Mouse (Mus musculus): Measurements from ENCODE around the gene Chrm1. TPM values are rescaled to one million over a fixed set of nuclear protein-coding genes. Genes with fewer than 3 reads are reported as not detected.

Chrm1 gene
- polyA plus RNA-seq, 1 experiment from 2014 or later, result 1.2 TPM

DNA sequence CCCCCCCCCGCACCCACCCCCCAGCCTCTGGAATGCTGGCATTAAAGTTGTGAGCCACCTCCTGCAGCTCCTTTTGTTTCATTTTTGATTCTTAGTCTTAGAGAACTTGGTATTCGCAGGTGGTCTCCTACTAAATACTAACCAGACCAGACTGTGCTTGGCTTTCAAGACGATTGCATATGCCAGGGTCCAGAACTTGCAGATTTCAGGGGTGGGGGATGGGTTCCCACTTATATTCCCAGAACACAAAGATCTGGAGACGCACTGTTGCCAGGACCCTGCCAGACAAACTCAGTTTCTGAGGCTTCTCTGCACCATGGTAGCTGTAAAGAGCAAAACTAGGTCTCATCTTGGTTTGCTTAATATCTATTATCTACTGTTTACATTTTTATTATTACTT lies 40.0 kb downstream of the Chrm1 start:
- H3K9ac ChIP-seq (ENCODE audit: low read depth, low read length), result no peak overlapping the region
- H3K9me3 ChIP-seq (ENCODE audit: control insufficient read depth, low read length), result no peaks in the 10 kb centered on the region
- H3K36me3 ChIP-seq (ENCODE audit: control insufficient read depth, insufficient read depth, low read length), result peaks cover 14% of the 10 kb centered on the region; the same call in 1 of the 2 replicates
- H3K27ac ChIP-seq (ENCODE audit: low read length), result no peak overlapping the region
- H3K4me2 ChIP-seq (ENCODE audit: low read depth, low read length), result no peak overlapping the region
- ATAC-seq, result no peak
- no peak overlapping the region for H3K4me3 ChIP-seq (ENCODE audit: low read length)
- no peaks in the 10 kb centered on the region for H3K27me3 ChIP-seq (replicated peaks; ENCODE audit: control insufficient read depth, insufficient read depth, low read length)
- no peaks in the 10 kb centered on the region for H3K4me1 ChIP-seq (ENCODE audit: control insufficient read depth, insufficient read depth, low read length)
- 51% methylated on average over 4 of the region's 4 CpGs for whole genome bisulfite sequencing

DNA sequence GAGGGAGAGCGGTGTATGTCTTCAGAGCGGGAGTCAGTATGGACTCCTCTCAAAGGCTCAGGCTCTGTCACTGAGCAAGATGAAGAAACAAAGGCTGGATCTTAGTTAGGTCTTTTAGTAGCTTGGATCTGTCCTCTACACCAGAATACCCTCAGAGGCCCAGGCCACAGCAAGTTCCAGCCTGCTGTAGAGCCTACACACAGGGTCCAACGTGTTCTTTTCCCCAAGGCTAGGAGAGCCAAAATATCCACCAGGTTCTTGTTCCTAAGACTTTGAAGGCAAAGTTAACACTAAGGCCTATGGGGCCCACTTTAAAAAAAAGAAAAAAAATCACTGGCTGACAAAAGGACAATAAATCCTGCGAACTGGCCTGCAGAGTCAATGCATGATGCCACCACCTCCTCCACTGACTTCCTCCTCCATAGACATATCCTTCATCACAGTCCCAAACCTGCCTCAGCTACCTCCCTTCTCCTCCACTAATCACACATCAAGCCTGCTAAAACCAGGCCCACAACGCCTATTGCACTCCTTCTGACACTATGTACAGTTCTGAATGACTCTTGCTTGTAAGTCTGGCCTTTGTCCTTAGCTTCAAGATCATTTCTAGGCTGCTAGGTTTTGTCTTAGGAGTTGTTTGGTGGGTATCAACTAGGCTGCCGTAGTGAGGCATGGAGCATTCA lies 41.6 kb downstream of the Chrm1 start:
- Histone ChIP-seq H3K9me3 (ENCODE audit: control insufficient read depth, low read length) (no peaks in the 10 kb centered on the region), H3K9ac (ENCODE audit: low read depth, low read length) (no peak overlapping the region), H3K27ac (ENCODE audit: low read length) (no peak overlapping the region), H3K27me3 (replicated peaks; ENCODE audit: control insufficient read depth, insufficient read depth, low read length) (no peaks in the 10 kb centered on the region), H3K4me1 (ENCODE audit: control insufficient read depth, insufficient read depth, low read length) (peaks cover 6% of the 10 kb centered on the region; the same call in 1 of the 2 replicates), H3K36me3 (ENCODE audit: control insufficient read depth, insufficient read depth, low read length) (peaks cover 24% of the 10 kb centered on the region; the same call in 1 of the 2 replicates), H3K4me2 (ENCODE audit: low read depth, low read length) (no peak overlapping the region), H3K4me3 (ENCODE audit: low read length) (no peak overlapping the region)
- ATAC-seq, result no peak
- WGBS, result 72% methylated on average over 6 of the region's 6 CpGs

DNA sequence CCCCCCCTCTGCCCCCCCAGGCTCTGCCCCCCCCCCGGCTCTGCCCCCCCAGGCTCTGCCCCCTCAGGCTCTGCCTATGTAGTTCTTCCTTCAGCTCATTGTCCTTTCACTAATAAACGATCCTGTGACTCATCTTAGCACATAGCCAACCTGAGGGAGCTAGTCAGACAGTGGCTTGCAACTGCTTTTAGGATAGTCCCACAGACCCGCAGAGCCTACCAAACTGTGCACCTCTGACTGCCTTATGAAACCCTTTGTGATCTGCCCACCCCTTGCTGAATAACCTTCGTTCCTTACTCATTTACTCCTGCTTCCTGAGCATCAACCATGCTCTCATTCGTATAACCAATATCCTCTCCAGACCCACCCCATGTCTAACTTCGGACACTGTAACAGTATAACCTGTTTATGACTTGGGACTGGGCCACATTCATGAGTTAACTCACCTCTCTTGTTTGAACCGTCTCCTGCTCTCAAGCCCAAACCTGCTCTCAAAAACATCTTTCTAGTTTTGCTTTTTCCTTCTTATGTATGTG lies 42.6 kb downstream of the Chrm1 start:
- Histone ChIP-seq H3K27ac (ENCODE audit: low read length) (no peak overlapping the region), H3K4me1 (ENCODE audit: control insufficient read depth, insufficient read depth, low read length) (peaks cover 16% of the 10 kb centered on the region), H3K4me3 (ENCODE audit: low read length) (no peak overlapping the region), H3K4me2 (ENCODE audit: low read depth, low read length) (no peak overlapping the region), H3K27me3 (replicated peaks; ENCODE audit: control insufficient read depth, insufficient read depth, low read length) (no peaks in the 10 kb centered on the region), H3K9ac (ENCODE audit: low read depth, low read length) (no peak overlapping the region), H3K36me3 (ENCODE audit: control insufficient read depth, insufficient read depth, low read length) (peaks cover 24% of the 10 kb centered on the region; the same call in 1 of the 2 replicates), H3K9me3 (ENCODE audit: control insufficient read depth, low read length) (no peaks in the 10 kb centered on the region)
- ATAC-seq, result 0 out of 2 replicates have a peak, but pooled peaks have one; percentile 3
- WGBS, result 83% methylated on average over 7 of the region's 7 CpGs

DNA sequence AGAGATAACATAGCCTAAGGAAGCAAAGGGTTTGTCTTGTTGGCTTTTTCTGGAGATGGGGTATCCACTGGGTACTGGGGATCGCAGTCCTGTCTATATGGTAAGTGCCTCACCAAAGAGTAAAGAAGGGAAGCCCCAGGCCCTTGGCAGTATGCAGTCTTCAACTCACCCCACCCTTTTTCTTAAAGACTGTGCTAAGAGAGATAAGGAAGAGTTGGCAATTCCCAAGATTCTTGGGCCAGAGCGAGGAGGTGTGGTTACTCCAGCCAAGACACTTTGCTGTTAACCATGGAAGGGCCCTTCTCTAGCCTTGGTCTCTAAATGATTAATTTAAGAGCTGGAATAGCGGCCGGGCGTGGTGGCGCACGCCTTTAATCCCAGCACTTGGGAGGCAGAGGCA lies 43.3 kb downstream of the Chrm1 start:
- no peak for ATAC-seq
- H3K4me2 ChIP-seq (ENCODE audit: low read depth, low read length), result no peak overlapping the region
- H3K36me3 ChIP-seq (ENCODE audit: control insufficient read depth, insufficient read depth, low read length), result peaks cover 29% of the 10 kb centered on the region; the same call in 1 of the 2 replicates
- H3K27me3 ChIP-seq (replicated peaks; ENCODE audit: control insufficient read depth, insufficient read depth, low read length), result no peaks in the 10 kb centered on the region
- H3K9me3 ChIP-seq (ENCODE audit: control insufficient read depth, low read length), result no peaks in the 10 kb centered on the region
- no peak overlapping the region for H3K27ac ChIP-seq (ENCODE audit: low read length)
- no peak overlapping the region for H3K9ac ChIP-seq (ENCODE audit: low read depth, low read length)
- peaks cover 23% of the 10 kb centered on the region for H3K4me1 ChIP-seq (ENCODE audit: control insufficient read depth, insufficient read depth, low read length)
- H3K4me3 ChIP-seq (ENCODE audit: low read length), result no peak overlapping the region
- 94% methylated on average over 7 of the region's 7 CpGs for WGBS

DNA sequence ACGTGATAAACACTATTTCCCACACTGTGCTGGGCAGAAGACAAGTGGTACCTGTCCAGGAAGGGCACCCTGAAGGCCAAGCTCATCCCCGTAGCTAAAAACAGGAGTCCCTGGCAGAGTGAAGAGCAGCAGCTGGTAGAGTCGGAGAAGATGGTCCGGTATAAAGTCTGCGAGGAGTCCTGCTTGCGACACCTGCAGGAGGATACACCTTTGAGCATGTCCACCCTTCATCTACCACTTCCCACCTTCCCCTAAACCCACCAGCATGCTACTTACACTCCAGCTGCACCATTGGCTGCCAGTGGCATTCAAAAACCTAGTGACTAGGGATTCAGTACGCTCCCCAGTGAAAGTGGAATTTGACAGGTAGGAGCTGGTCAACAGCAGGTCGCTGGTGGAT lies 45.4 kb downstream of the Chrm1 start:
- no peaks in the 10 kb centered on the region for H3K27me3 ChIP-seq (replicated peaks; ENCODE audit: control insufficient read depth, insufficient read depth, low read length)
- H3K4me2 ChIP-seq (ENCODE audit: low read depth, low read length), result no peak overlapping the region
- 0 out of 2 replicates have a peak overlapping the region, but pooled peaks have one; percentile 8 for H3K27ac ChIP-seq (ENCODE audit: low read length)
- no peak overlapping the region for H3K4me3 ChIP-seq (ENCODE audit: low read length)
- H3K9me3 ChIP-seq (ENCODE audit: control insufficient read depth, low read length), result no peaks in the 10 kb centered on the region
- H3K4me1 ChIP-seq (ENCODE audit: control insufficient read depth, insufficient read depth, low read length), result peaks cover 29% of the 10 kb centered on the region
- H3K36me3 ChIP-seq (ENCODE audit: control insufficient read depth, insufficient read depth, low read length), result peaks cover 30% of the 10 kb centered on the region; the same call in 1 of the 2 replicates
- 90% methylated on average over 8 of the region's 8 CpGs for WGBS
- ATAC-seq, result no peak
- no peak overlapping the region for H3K9ac ChIP-seq (ENCODE audit: low read depth, low read length)

DNA sequence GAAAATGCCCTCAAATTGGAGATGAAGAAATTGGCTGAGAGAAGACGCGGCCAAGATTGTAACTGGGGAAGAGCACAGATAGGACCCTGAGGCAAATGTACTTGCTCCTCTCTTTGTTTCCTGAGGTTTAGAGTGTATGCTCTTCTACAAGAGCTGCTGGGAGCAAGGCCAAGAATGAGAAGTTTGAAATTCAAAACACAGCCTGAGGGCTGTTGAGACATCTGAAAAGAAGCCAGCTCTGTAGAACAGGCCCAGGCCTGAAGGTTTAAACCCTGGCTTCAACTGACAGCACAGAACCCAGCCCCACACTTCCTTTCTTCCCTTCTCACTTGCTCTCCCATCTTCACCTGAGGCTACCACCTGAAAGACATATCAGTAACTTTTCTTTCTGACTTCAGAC lies 46.5 kb downstream of the Chrm1 start:
- peak overlapping the region; percentile 30; the same call in 1 of the 2 replicates for H3K27ac ChIP-seq (ENCODE audit: low read length)
- peaks cover 30% of the 10 kb centered on the region; the same call in 1 of the 2 replicates for H3K36me3 ChIP-seq (ENCODE audit: control insufficient read depth, insufficient read depth, low read length)
- H3K9me3 ChIP-seq (ENCODE audit: control insufficient read depth, low read length), result no peaks in the 10 kb centered on the region
- H3K4me1 ChIP-seq (ENCODE audit: control insufficient read depth, insufficient read depth, low read length), result peaks cover 33% of the 10 kb centered on the region
- no peak overlapping the region for H3K4me2 ChIP-seq (ENCODE audit: low read depth, low read length)
- peak overlapping the region; percentile 22; the same call in 1 of the 2 replicates for H3K9ac ChIP-seq (ENCODE audit: low read depth, low read length)
- no peak for ATAC-seq
- no peaks in the 10 kb centered on the region for H3K27me3 ChIP-seq (replicated peaks; ENCODE audit: control insufficient read depth, insufficient read depth, low read length)
- no peak overlapping the region for H3K4me3 ChIP-seq (ENCODE audit: low read length)
- WGBS, result 89% methylated on average over 2 of the region's 2 CpGs

DNA sequence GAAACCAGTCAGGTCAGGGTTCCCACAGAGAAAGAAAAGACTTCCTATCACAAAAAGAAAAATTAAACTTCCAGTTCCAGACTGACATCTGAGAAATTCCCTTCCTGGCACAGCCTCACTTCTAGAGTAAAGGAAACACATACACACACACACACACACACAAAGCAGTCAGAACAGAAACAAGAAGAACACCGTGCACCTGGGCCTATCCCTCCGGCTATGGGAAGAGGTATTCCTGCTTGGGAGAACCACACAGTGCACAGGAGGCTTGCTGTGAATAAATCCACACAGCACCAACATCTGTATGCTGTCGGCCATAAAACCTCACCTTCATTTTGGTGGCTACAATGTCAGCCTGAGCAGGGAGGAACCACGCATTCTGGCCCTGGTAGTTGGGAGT lies 47.9 kb downstream of the Chrm1 start:
- Histone ChIP-seq H3K9ac (ENCODE audit: low read depth, low read length) (peak overlapping the region; percentile 95), H3K4me3 (ENCODE audit: low read length) (peak overlapping the region; percentile 91), H3K27ac (ENCODE audit: low read length) (0 out of 2 replicates have a peak overlapping the region, but pooled peaks have one; percentile 28), H3K27me3 (replicated peaks; ENCODE audit: control insufficient read depth, insufficient read depth, low read length) (no peaks in the 10 kb centered on the region), H3K4me1 (ENCODE audit: control insufficient read depth, insufficient read depth, low read length) (peaks cover 33% of the 10 kb centered on the region), H3K36me3 (ENCODE audit: control insufficient read depth, insufficient read depth, low read length) (peaks cover 30% of the 10 kb centered on the region; the same call in 1 of the 2 replicates), H3K4me2 (ENCODE audit: low read depth, low read length) (peak overlapping the region; percentile 63), H3K9me3 (ENCODE audit: control insufficient read depth, low read length) (no peaks in the 10 kb centered on the region)
- no peak for ATAC-seq
- WGBS, result 62% methylated on average over 4 of the region's 4 CpGs

DNA sequence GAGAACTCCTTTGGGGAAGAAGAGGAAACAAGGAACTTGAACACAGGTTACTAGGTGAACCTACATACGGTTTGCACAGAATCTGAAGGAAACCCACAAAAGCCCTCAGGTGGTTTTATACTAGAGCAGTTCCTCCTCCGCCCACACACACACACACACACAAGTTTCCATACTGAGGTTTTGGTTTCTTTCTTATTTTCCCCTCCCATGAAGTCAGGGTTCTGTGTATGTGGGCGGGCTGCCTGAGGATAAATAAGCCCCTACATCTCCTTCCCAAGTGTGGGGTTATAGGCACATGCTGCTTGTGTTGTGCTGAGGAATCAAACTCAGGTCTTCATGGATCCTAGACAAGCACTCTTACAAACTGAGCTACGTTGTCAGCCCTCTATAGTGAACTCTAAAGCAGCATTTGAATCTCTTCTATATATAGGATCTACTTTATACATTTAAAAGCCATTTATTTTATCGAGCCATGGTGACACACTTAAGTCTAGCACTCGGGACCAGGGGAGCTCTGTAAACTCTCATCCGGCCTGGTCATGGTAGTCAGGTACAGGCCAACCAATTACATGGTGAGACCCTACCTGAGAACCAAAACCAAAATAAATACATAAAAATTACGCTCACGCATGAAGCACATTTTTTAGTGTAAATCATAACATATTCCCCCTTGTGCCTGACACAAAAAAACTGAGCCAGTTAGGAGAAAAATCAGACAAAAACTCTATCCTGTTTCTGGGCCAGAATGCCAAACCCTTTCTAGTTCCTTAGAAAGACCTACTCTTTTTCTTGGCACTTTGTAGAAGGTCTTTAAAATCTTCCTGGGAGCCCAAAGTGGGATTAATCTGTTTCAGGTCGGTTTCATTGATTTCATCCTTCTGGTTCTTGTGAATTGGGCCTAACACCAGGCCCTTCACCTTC lies 48.6 kb downstream of the Chrm1 start:
- 44% methylated on average over 10 of the region's 10 CpGs for WGBS

DNA sequence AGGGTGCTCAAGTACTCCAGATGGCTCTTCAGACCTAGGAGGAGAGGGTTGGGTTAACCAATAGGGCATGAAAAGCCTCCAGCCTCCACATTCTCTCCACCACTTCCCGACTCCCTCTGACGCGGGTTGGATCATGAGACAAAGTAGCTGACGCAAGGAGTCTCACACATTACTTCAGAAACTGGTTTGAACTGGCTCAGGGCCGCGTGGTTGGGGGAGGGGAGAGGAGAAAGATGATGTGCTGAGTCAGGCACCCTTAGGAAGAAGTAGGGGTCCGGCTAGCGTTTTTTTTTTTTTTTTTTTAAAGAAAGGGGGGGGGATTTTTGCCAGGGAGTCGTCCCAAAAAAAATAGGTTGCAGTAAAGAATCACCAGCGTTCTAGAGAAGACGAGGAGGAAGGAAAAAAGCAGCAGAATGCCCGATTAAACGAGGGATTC lies 49.3 kb downstream of the Chrm1 start:
- Histone ChIP-seq H3K27me3 (replicated peaks; ENCODE audit: control insufficient read depth, insufficient read depth, low read length) (no peaks in the 10 kb centered on the region), H3K4me3 (ENCODE audit: low read length) (peak overlapping the region; percentile 91), H3K27ac (ENCODE audit: low read length) (peak overlapping the region; percentile 96), H3K9ac (ENCODE audit: low read depth, low read length) (peak overlapping the region; percentile 95), H3K4me1 (ENCODE audit: control insufficient read depth, insufficient read depth, low read length) (peaks cover 33% of the 10 kb centered on the region), H3K9me3 (ENCODE audit: control insufficient read depth, low read length) (no peaks in the 10 kb centered on the region), H3K36me3 (ENCODE audit: control insufficient read depth, insufficient read depth, low read length) (peaks cover 21% of the 10 kb centered on the region; the same call in 1 of the 2 replicates), H3K4me2 (ENCODE audit: low read depth, low read length) (peak overlapping the region; percentile 63)
- WGBS, result under 1% methylated on average over 13 of the region's 13 CpGs
- ATAC-seq, result peak; percentile 49

More for the DNA sequence above, 48.6 kb downstream of the Chrm1 start:
- Histone ChIP-seq H3K36me3 (ENCODE audit: control insufficient read depth, insufficient read depth, low read length) (peaks cover 24% of the 10 kb centered on the region; the same call in 1 of the 2 replicates), H3K4me1 (ENCODE audit: control insufficient read depth, insufficient read depth, low read length) (peaks cover 33% of the 10 kb centered on the region), H3K27me3 (replicated peaks; ENCODE audit: control insufficient read depth, insufficient read depth, low read length) (no peaks in the 10 kb centered on the region), H3K4me3 (ENCODE audit: low read length) (peak overlapping the region; percentile 91), H3K4me2 (ENCODE audit: low read depth, low read length) (peak overlapping the region; percentile 63), H3K9me3 (ENCODE audit: control insufficient read depth, low read length) (no peaks in the 10 kb centered on the region), H3K9ac (ENCODE audit: low read depth, low read length) (peak overlapping the region; percentile 95), H3K27ac (ENCODE audit: low read length) (peak overlapping the region; percentile 96)
- ATAC-seq, result no peak

Data from intestine, embryonic 16.5 days (tissue).